Mouse (Mus musculus) T-cell, adult 2 months (primary cell): Measurements from ENCODE around the gene Kdm4b.

Experiments
- DNase-seq: peaks from one replicate; pipeline ENCODE4 v3.0.0; 2022; ENCODE audit warnings: low spot score

Gene Kdm4b

GRCm38 (mm10) chr17:56348128-56348527, 22.3 kb downstream of the Kdm4b start:
- no peak for DNase-seq

GRCm38 (mm10) chr17:56348586-56348985, 22.7 kb downstream of the Kdm4b start:
- DNase-seq, result no peak

GRCm38 (mm10) chr17:56350694-56351093, 24.8 kb downstream of the Kdm4b start:
- peak; percentile 67 for DNase-seq

- DNase-seq, result peak; percentile 66
Measured at GRCm38 (mm10) chr17:56356921-56357885, 31.3 kb downstream of the Kdm4b start.

GRCm38 (mm10) chr17:56359183-56359725, 33.4 kb downstream of the Kdm4b start:
- DNase-seq, result no peak

GRCm38 (mm10) chr17:56359864-56360263, 34.0 kb downstream of the Kdm4b start:
- no peak for DNase-seq

- no peak for DNase-seq
Measured at GRCm38 (mm10) chr17:56360451-56360850, 34.6 kb downstream of the Kdm4b start.

- no peak for DNase-seq
Measured at GRCm38 (mm10) chr17:56361542-56361941, 35.7 kb downstream of the Kdm4b start.

- no peak for DNase-seq
Measured at GRCm38 (mm10) chr17:56365791-56366673, 40.2 kb downstream of the Kdm4b start.

GRCm38 (mm10) chr17:56368291-56368790, 42.5 kb downstream of the Kdm4b start:
- no peak for DNase-seq

GRCm38 (mm10) chr17:56370090-56370489, 44.2 kb downstream of the Kdm4b start:
- DNase-seq, result no peak

- no peak for DNase-seq
Measured at GRCm38 (mm10) chr17:56371029-56371660, 45.3 kb downstream of the Kdm4b start.

GRCm38 (mm10) chr17:56372109-56372508, 46.2 kb downstream of the Kdm4b start:
- no peak for DNase-seq

GRCm38 (mm10) chr17:56373136-56374034, 47.5 kb downstream of the Kdm4b start:
- no peak for DNase-seq

GRCm38 (mm10) chr17:56374851-56375250, 49.0 kb downstream of the Kdm4b start:
- no peak for DNase-seq

GRCm38 (mm10) chr17:56379281-56379834, 53.5 kb downstream of the Kdm4b start:
- DNase-seq, result no peak

- no peak for DNase-seq
Measured at GRCm38 (mm10) chr17:56380286-56380685, 54.4 kb downstream of the Kdm4b start.

GRCm38 (mm10) chr17:56381183-56381582, 55.3 kb downstream of the Kdm4b start:
- DNase-seq, result no peak

GRCm38 (mm10) chr17:56382997-56383396, 57.1 kb downstream of the Kdm4b start:
- DNase-seq, result no peak

- DNase-seq, result no peak
Measured at GRCm38 (mm10) chr17:56384903-56385302, 59.0 kb downstream of the Kdm4b start.
